ENCODE assay signal across 14 mouse cellular contexts in the genomic region with DNA sequence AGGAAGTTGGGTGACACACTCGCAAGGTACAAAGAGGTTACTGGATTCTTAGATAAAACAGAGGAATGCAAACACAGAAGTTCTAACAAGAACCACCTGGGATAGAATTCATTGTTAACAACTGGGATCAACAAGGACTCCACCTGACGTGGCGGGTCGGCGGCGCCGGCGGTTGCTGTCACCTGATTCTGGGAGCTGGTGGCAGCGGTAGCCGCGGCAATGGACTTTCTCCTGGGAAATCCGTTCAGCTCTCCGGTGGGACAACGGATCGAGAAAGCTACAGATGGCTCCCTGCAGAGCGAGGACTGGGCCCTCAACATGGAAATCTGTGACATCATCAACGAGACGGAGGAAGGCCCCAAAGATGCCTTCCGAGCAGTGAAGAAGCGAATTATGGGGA. TPM values are rescaled to one million over a fixed set of nuclear protein-coding genes. Genes with fewer than 3 reads are reported as not detected.
"Had no signal": no experiment of that assay in that cellular context is flagged by ENCODE, and none has a peak within 500 bp of the region (broad histone marks: within the 10 kb centered on the region; RNA-seq: fewer than 3 reads in every experiment).

No protein-coding gene starts in this region.

RNA-seq across cellular contexts. Expression of gene Clec2h, which starts 17.5 kb away (rescaled TPM):
- total RNA-seq: midbrain, postnatal 0 days; monocyte, adult 5-6 weeks; neutrophil, adult 5-6 weeks had no signal
- polyA plus RNA-seq: lung, embryonic 14.5 days; lung, embryonic 16.5 days; midbrain, embryonic 11.5 days; midbrain, embryonic 13.5 days; midbrain, embryonic 15.5 days; midbrain, postnatal 0 days; neural tube, embryonic 12.5 days; neural tube, embryonic 14.5 days; thymus, adult 2 months; urinary bladder, adult 2 months had no signal

RNA-seq across cellular contexts. Expression of gene Klrb1a, which starts 21.4 kb away (rescaled TPM):
- total RNA-seq: midbrain, postnatal 0 days; neutrophil, adult 5-6 weeks had no signal
- polyA plus RNA-seq: lung, embryonic 14.5 days; lung, embryonic 16.5 days; midbrain, embryonic 11.5 days; midbrain, embryonic 13.5 days; midbrain, embryonic 15.5 days; midbrain, postnatal 0 days; neural tube, embryonic 12.5 days; neural tube, embryonic 14.5 days; stomach, embryonic 15.5 days; stomach, postnatal 0 days had no signal
